Mouse (Mus musculus) liver, embryonic 14.5 days (tissue): Measurements from ENCODE around the gene Maml2. TPM values are rescaled to one million over a fixed set of nuclear protein-coding genes. Genes with fewer than 3 reads are reported as not detected.

Experiments used
- ATAC-seq: fragments of 200-750 bp; cut with Nextera tagmentation; 2 replicates; pipeline ENCODE4 v1.8.0; 2017; ENCODE audit warnings: moderate number of reproducible peaks, mild to moderate bottlenecking, moderate library complexity; ENCODE audit not compliant: insufficient read depth
- DNase-seq, 3 experiments: peaks; one replicate each; pipeline ENCODE4 v3.0.0-alpha.2; 2012 to 2013; ENCODE audit warnings: low read depth in 3 of 3, low spot score in 3 of 3
- H3K27ac ChIP-seq: fragments of 300-500 bp; sonication (generic); 2 replicates; pipeline ENCODE4 v1.5.1; 2014; ENCODE audit warnings: moderate library complexity, mild to moderate bottlenecking, control low read depth, inconsistent platforms
- H3K27me3 ChIP-seq: fragments of 300-500 bp; sonication (generic); 2 replicates; pipeline ENCODE4 v1.6.1; 2014; ENCODE audit warnings: mild to moderate bottlenecking, low read length, moderate library complexity; ENCODE audit not compliant: control insufficient read depth, insufficient read depth
- H3K36me3 ChIP-seq: fragments of 300-500 bp; sonication (generic); replicated peaks from 2 replicates; pipeline ENCODE4 v1.6.1; 2014; ENCODE audit warnings: low read depth; ENCODE audit not compliant: control insufficient read depth, insufficient read depth
- H3K4me1 ChIP-seq, 2 experiments: fragments of 200-500 bp in 1 of 2; fragments of 300-500 bp in 1 of 2; sonication (generic) in 1 of 2; replicated peaks; 2 replicates each; pipeline ENCODE4 v1.6.1; 2012 to 2014; ENCODE audit warnings: antibody characterized with exemption in 1 of 2, inconsistent platforms in 1 of 2, low read length in 1 of 2; ENCODE audit not compliant: control insufficient read depth in 2 of 2, insufficient read depth in 2 of 2
- H3K4me2 ChIP-seq: fragments of 300-500 bp; sonication (generic); 2 replicates; pipeline ENCODE4 v1.6.1; 2014; ENCODE audit warnings: low read depth, mild to moderate bottlenecking, control low read depth, moderate library complexity
- H3K4me3 ChIP-seq, 2 experiments: fragments of 200-500 bp in 1 of 2; fragments of 300-500 bp in 1 of 2; sonication (generic) in 1 of 2; 2 replicates each; pipeline ENCODE4 v1.5.1; 2012 to 2014; ENCODE audit warnings: low read depth in 2 of 2, low read length in 2 of 2, mild to moderate bottlenecking in 2 of 2, control low read depth in 1 of 2, inconsistent platforms in 1 of 2, moderate library complexity in 1 of 2; ENCODE audit not compliant: insufficient read depth in 1 of 2
- H3K9ac ChIP-seq: fragments of 300-500 bp; sonication (generic); replicated peaks from 2 replicates; pipeline ENCODE4 v1.6.1; 2014; ENCODE audit warnings: mild to moderate bottlenecking, control low read depth, moderate library complexity
- H3K9me3 ChIP-seq: fragments of 300-500 bp; sonication (generic); 2 replicates; pipeline ENCODE4 v1.6.1; 2016; ENCODE audit warnings: low read length, mixed read lengths; ENCODE audit not compliant: control insufficient read depth
- CTCF ChIP-seq: IDR thresholded peaks from 2 replicates; pipeline ENCODE4 v1.5.1; 2016; ENCODE audit warnings: antibody characterized with exemption, low read depth, control low read depth
- EP300 ChIP-seq: IDR thresholded peaks from 2 replicates; pipeline ENCODE4 v1.6.1; 2016; ENCODE audit warnings: antibody characterized with exemption, low read depth
- WGBS: fragments of 180-500 bp; shearing (Covaris S2); extraction: QIAGEN DNeasy Blood & Tissue Kit; methylation state at CpG from one replicate; pipeline ENCODE4 v1.1.7; 2014; ENCODE audit not compliant: insufficient replicate concordance; 5-methylcytosine and 5-hydroxymethylcytosine counted together
- polyA plus RNA-seq, 2 experiments: library from polyadenylated mRNA; depleted of rRNA in 1 of 2; stranded (reverse) in 1 of 2; unstranded in 1 of 2; fragments of >200 nt; fragmentation: Nextera tagmentation in 1 of 2; extraction: Ambion mirVana in 1 of 2; gene quantifications; 2 replicates each; pipeline versions ENCODE4 v1.2.1 to v1.2.3; 2012 to 2014

Gene Maml2
- polyA plus RNA-seq, 2 experiments = 0.65 to 0.66 TPM

- no peaks in the 10 kb centered on the region for H3K9me3 ChIP-seq
- H3K27ac ChIP-seq = no peak overlapping the region
- H3K36me3 ChIP-seq = no peaks in the 10 kb centered on the region
- no peak for ATAC-seq
- TF ChIP-seq CTCF = no peak
- TF ChIP-seq EP300 = no peak
- no peak overlapping the region for H3K4me2 ChIP-seq
- H3K27me3 ChIP-seq = no peaks in the 10 kb centered on the region
- no peak overlapping the region for H3K4me3 ChIP-seq
- 45% methylated on average over 1 of the region's 1 CpGs for WGBS
- DNase-seq = no peak
- peaks cover 0 to 5% of the 10 kb centered on the region in 2 experiments; a peak in 2 of 4 replicates for H3K4me1 ChIP-seq
- H3K9ac ChIP-seq = no peak overlapping the region
These were observed 148.5 kb downstream of the Maml2 start for GRCm38 (mm10) chr9:13446236-13446635.

- WGBS = 32% methylated on average over 4 of the region's 4 CpGs
- no peak for TF ChIP-seq EP300
- no peak for TF ChIP-seq CTCF
- H3K9ac ChIP-seq = no peak within 1 kb of the TSS
- H3K9me3 ChIP-seq = no peaks in the 10 kb centered on the region
- no peak within 1 kb of the TSS for H3K4me2 ChIP-seq
- H3K27me3 ChIP-seq = no peaks in the 10 kb centered on the region
- peaks cover 0 to 5% of the 10 kb centered on the region in 2 experiments; a peak in 2 of 4 replicates for H3K4me1 ChIP-seq
- no peak for DNase-seq
- no peak for ATAC-seq
- no peak within 1 kb of the TSS for H3K4me3 ChIP-seq
- H3K27ac ChIP-seq = no peak within 1 kb of the TSS
- no peaks in the 10 kb centered on the region for H3K36me3 ChIP-seq
These were observed 149.0 kb downstream of the Maml2 start, which contains the start of gene Gm17571 for GRCm38 (mm10) chr9:13446703-13447285. Gene Gm17571 (minus strand): TSS chr9:13446753.

- DNase-seq (no peak), ATAC-seq (no peak)
- H3K9me3 ChIP-seq = no peaks in the 10 kb centered on the region
- 82% methylated on average over 3 of the region's 3 CpGs for WGBS
- no peak overlapping the region for H3K4me2 ChIP-seq
- no peak overlapping the region for H3K27ac ChIP-seq
- H3K36me3 ChIP-seq = no peaks in the 10 kb centered on the region
- H3K4me1 ChIP-seq = no peaks in the 10 kb centered on the region; a peak in 2 of 4 replicates
- no peak for TF ChIP-seq CTCF
- no peak for TF ChIP-seq EP300
- H3K9ac ChIP-seq = no peak overlapping the region
- no peak overlapping the region for H3K4me3 ChIP-seq
- H3K27me3 ChIP-seq = no peaks in the 10 kb centered on the region
These were observed 151.0 kb downstream of the Maml2 start for GRCm38 (mm10) chr9:13448716-13449115.

GRCm38 (mm10) chr9:13454651-13455123 lies 156.9 kb downstream of the Maml2 start:
- 43% methylated on average over 7 of the region's 7 CpGs for WGBS
- Histone ChIP-seq H3K4me1 (no peaks in the 10 kb centered on the region), H3K4me2 (no peak overlapping the region), H3K27ac (no peak overlapping the region), H3K9ac (no peak overlapping the region), H3K36me3 (no peaks in the 10 kb centered on the region), H3K27me3 (no peaks in the 10 kb centered on the region), H3K9me3 (no peaks in the 10 kb centered on the region), H3K4me3 (no peak overlapping the region)
- DNase-seq (no peak), ATAC-seq (no peak)
- TF ChIP-seq EP300 (no peak), CTCF (no peak)

GRCm38 (mm10) chr9:13455231-13455630 lies 157.5 kb downstream of the Maml2 start:
- TF ChIP-seq CTCF (no peak), EP300 (no peak)
- Histone ChIP-seq H3K9ac (no peak overlapping the region), H3K9me3 (no peaks in the 10 kb centered on the region), H3K4me2 (no peak overlapping the region), H3K4me3 (no peak overlapping the region), H3K27me3 (no peaks in the 10 kb centered on the region), H3K4me1 (no peaks in the 10 kb centered on the region), H3K36me3 (no peaks in the 10 kb centered on the region), H3K27ac (no peak overlapping the region)
- WGBS = 60% methylated on average over 1 of the region's 1 CpGs
- ATAC-seq = no peak
- no peak for DNase-seq
